Mouse (Mus musculus) myocyte (in vitro differentiated cells): Measurements from ENCODE around the gene Pafah2.

Experiments used
- CEBPB ChIP-seq: IDR thresholded peaks from 2 replicates; pipeline ENCODE4 v1.6.1; 2011; ENCODE audit warnings: mild to moderate bottlenecking, moderate library complexity; ENCODE audit not compliant: poor library complexity, insufficient read depth, severe bottlenecking
- E2F4 ChIP-seq: IDR thresholded peaks from one replicate; pipeline ENCODE4 v1.6.1; 2011; ENCODE audit warnings: mild to moderate bottlenecking, control low read depth, moderate library complexity; ENCODE audit not compliant: insufficient read depth
- MAX ChIP-seq: IDR thresholded peaks from one replicate; pipeline ENCODE4 v1.6.1; 2011; ENCODE audit warnings: low read depth, mild to moderate bottlenecking, control low read depth
- MYOD1 ChIP-seq, 3 experiments: IDR thresholded peaks; one replicate each; pipeline ENCODE4 v1.6.1; 2011; ENCODE audit warnings: control low read depth in 2 of 3, low read depth in 2 of 3, mild to moderate bottlenecking in 2 of 3, moderate library complexity in 1 of 3; ENCODE audit not compliant: insufficient read length in 2 of 3, control insufficient read depth in 1 of 3
- MYOG ChIP-seq, 3 experiments: IDR thresholded peaks; one replicate each; pipeline ENCODE4 v1.6.1; 2011; ENCODE audit warnings: control low read depth in 2 of 3, low read depth in 2 of 3, mild to moderate bottlenecking in 2 of 3; ENCODE audit not compliant: insufficient read length in 2 of 3, control insufficient read depth in 1 of 3, insufficient read depth in 1 of 3
- POLR2A ChIP-seq: IDR thresholded peaks from one replicate; pipeline ENCODE4 v1.6.1; 2011; ENCODE audit warnings: low read depth, mild to moderate bottlenecking, control low read depth, moderate library complexity; ENCODE audit not compliant: insufficient read length
- POLR2AphosphoS2 ChIP-seq: IDR thresholded peaks from one replicate; pipeline ENCODE4 v1.6.1; 2011; ENCODE audit warnings: low read depth, control low read depth; ENCODE audit not compliant: insufficient read length
- SRF ChIP-seq: IDR thresholded peaks from one replicate; pipeline ENCODE4 v1.6.1; 2011; ENCODE audit warnings: low read depth; ENCODE audit not compliant: control insufficient read depth, insufficient read length
- TCF12 ChIP-seq: IDR thresholded peaks from one replicate; pipeline ENCODE4 v1.6.1; 2011; ENCODE audit warnings: mild to moderate bottlenecking, control low read depth; ENCODE audit not compliant: poor library complexity, insufficient read depth, severe bottlenecking
- USF1 ChIP-seq: IDR thresholded peaks from one replicate; pipeline ENCODE4 v1.6.1; 2011; ENCODE audit warnings: low read depth, mild to moderate bottlenecking, control low read depth, moderate library complexity

- TF ChIP-seq POLR2A (no peak), POLR2AphosphoS2 (no peak), MYOG (IDR thresholded peaks at IDR 0.05; ENCODE audit: control insufficient read depth in 1 of 3, insufficient read depth in 1 of 3, insufficient read length in 2 of 3, low read depth in 2 of 3) (no peak), E2F4 (no peak), TCF12 (no peak), CEBPB (no peak), MAX (no peak), MYOD1 (IDR thresholded peaks at IDR 0.05; ENCODE audit: control insufficient read depth in 1 of 3, insufficient read length in 2 of 3, low read depth in 2 of 3) (no peak), USF1 (no peak), SRF (no peak)
Observed at GRCm38 (mm10) chr4:134353527-134354409, 42.4 kb upstream of the Pafah2 start.
